In genomic region chr15:38353371-38353770, GRCm38 (mm10) we compare ENCODE assay signal across 15 mouse cellular contexts.
"Had no signal": no experiment of that assay in that cellular context is flagged by ENCODE, and none has a peak within 500 bp of the region (broad histone marks: within the 10 kb centered on the region; RNA-seq: fewer than 3 reads in every experiment).

No protein-coding gene starts in this region.

- H3K27me3 ChIP-seq: lung, embryonic 15.5 days; midbrain, embryonic 13.5 days; midbrain, embryonic 15.5 days; neural tube, embryonic 12.5 days; stomach, embryonic 15.5 days had no signal

- H3K36me3 ChIP-seq: lung, embryonic 15.5 days; midbrain, embryonic 13.5 days; midbrain, embryonic 15.5 days; neural tube, embryonic 12.5 days; stomach, embryonic 15.5 days had no signal

- H3K27ac ChIP-seq: lung, embryonic 15.5 days; macrophage; midbrain, embryonic 13.5 days; midbrain, embryonic 15.5 days; neural tube, embryonic 12.5 days; stomach, embryonic 15.5 days; stomach, postnatal 0 days had no signal

- H3K4me3 ChIP-seq: lung, embryonic 15.5 days; megakaryocyte, embryonic 14.5 days; midbrain, embryonic 13.5 days; midbrain, embryonic 15.5 days; neural tube, embryonic 12.5 days; stomach, embryonic 15.5 days had no signal

- H3K4me1 ChIP-seq: lung, embryonic 15.5 days; midbrain, embryonic 13.5 days; midbrain, embryonic 15.5 days; neural tube, embryonic 12.5 days; stomach, embryonic 15.5 days had no signal

- DNase-seq: lung, adult 2 months; lung, postnatal 14 days; lung, postnatal 36 days; right cerebral cortex, postnatal 14 days; thymus, adult 2 months; thymus, postnatal 25 days; thymus, postnatal 4 days had no signal
